Mouse (Mus musculus): ENCODE measurements around the gene Csrp1.

The Csrp1 gene

GRCm38 (mm10) chr1:135730296-135730695 lies 10.4 kb downstream of the Csrp1 start:
- CTCF ChIA-PET, result interaction anchor here (0.7 kb wide), 3 partner anchors 8 to 47 kb away, joined by 3 to 4 read pairs (median 3); no protein-coding TSS in a partner anchor

GRCm38 (mm10) chr1:135731393-135731792 lies 11.5 kb downstream of the Csrp1 start:
- CTCF ChIA-PET, result no interaction called here

GRCm38 (mm10) chr1:135731897-135732684 lies 12.2 kb downstream of the Csrp1 start:
- CTCF ChIA-PET, result interaction anchor here (0.6 kb wide), 1 partner anchor 47 kb away, joined by 3 read pairs; the partner anchor contains the start of gene Tnni1

- CTCF ChIA-PET, result interaction anchor here (0.7 kb wide), 1 partner anchor 1035 kb away, joined by 4 read pairs; no protein-coding TSS in a partner anchor
Observed at GRCm38 (mm10) chr1:135734225-135734937, 14.5 kb downstream of the Csrp1 start.

GRCm38 (mm10) chr1:135735460-135735859 lies 15.6 kb downstream of the Csrp1 start:
- CTCF ChIA-PET, result no interaction called here

- CTCF ChIA-PET, result no interaction called here
Observed at GRCm38 (mm10) chr1:135744987-135745386, 25.1 kb downstream of the Csrp1 start.

- CTCF ChIA-PET, result interaction anchor here (0.6 kb wide), 1 partner anchor 28 kb away, joined by 3 read pairs; no protein-coding TSS in a partner anchor
Observed at GRCm38 (mm10) chr1:135746248-135746647, 26.4 kb downstream of the Csrp1 start.

GRCm38 (mm10) chr1:135752737-135753348 lies 33.0 kb downstream of the Csrp1 start:
- CTCF ChIA-PET, result interaction anchor here (0.8 to 1.6 kb wide), 7 partner anchors 10 to 39 kb away, joined by 3 to 10 read pairs (median 5); no protein-coding TSS in a partner anchor

- CTCF ChIA-PET, result no interaction called here
Observed at GRCm38 (mm10) chr1:135755287-135755686, 35.4 kb downstream of the Csrp1 start.

- CTCF ChIA-PET, result no interaction called here
Observed at GRCm38 (mm10) chr1:135755913-135756312, 36.1 kb downstream of the Csrp1 start.

GRCm38 (mm10) chr1:135757287-135757686 lies 37.4 kb downstream of the Csrp1 start:
- CTCF ChIA-PET, result no interaction called here

GRCm38 (mm10) chr1:135759685-135760084 lies 39.8 kb downstream of the Csrp1 start:
- CTCF ChIA-PET, result no interaction called here

- CTCF ChIA-PET, result interaction anchor here (0.6 kb wide), 1 partner anchor 19 kb away, joined by 8 read pairs; the partner anchor contains the start of gene Tnni1
Observed at GRCm38 (mm10) chr1:135760216-135760615, 40.4 kb downstream of the Csrp1 start.

- CTCF ChIA-PET, result no interaction called here
Observed at GRCm38 (mm10) chr1:135761728-135762127, 41.9 kb downstream of the Csrp1 start.

GRCm38 (mm10) chr1:135763503-135764205 lies 43.8 kb downstream of the Csrp1 start:
- CTCF ChIA-PET, result interaction anchor here (0.6 to 1.1 kb wide), 2 partner anchors 10 to 18 kb away, joined by 3 read pairs; no protein-coding TSS in a partner anchor

GRCm38 (mm10) chr1:135764206-135764528 lies 44.3 kb downstream of the Csrp1 start:
- CTCF ChIA-PET, result no interaction called here

GRCm38 (mm10) chr1:135765645-135766591 lies 46.1 kb downstream of the Csrp1 start, which contains the start of gene Phlda3:
TSS of gene Phlda3 (plus strand) at chr1:135766119.
- CTCF ChIA-PET, result interaction anchor here (0.8 kb wide), 1 partner anchor 46 kb away, joined by 3 read pairs; the partner anchor contains the start of gene Csrp1

- CTCF ChIA-PET, result interaction anchor here (0.8 kb wide), 1 partner anchor 47 kb away, joined by 3 read pairs; the partner anchor contains the start of gene Csrp1
Observed at GRCm38 (mm10) chr1:135766592-135767306, 46.9 kb downstream of the Csrp1 start.

GRCm38 (mm10) chr1:135767324-135767890 lies 47.5 kb downstream of the Csrp1 start:
- CTCF ChIA-PET, result interaction anchor here (0.6 to 1.1 kb wide), 2 partner anchors 12 to 19 kb away, joined by 3 read pairs; partner anchors contain the start of gene Tnni1

All from spleen, embryonic (tissue).